Mouse (Mus musculus) ES-E14 (cell line): Measurements from ENCODE around the gene Klc2.
"Not testable (repeated sequence)": the region's sequence is repeated elsewhere in the genome, so short reads cannot be mapped to it uniquely, and the experiment has no call there.

ENCODE experiments used
- CHD2 ChIP-seq: IDR thresholded peaks from 2 replicates; pipeline ENCODE4 v1.6.1; 2014; ENCODE audit warnings: mild to moderate bottlenecking, low read depth, low read length, inconsistent platforms
- HCFC1 ChIP-seq: IDR thresholded peaks from 2 replicates; pipeline ENCODE4 v1.6.1; 2012; ENCODE audit warnings: low read length, inconsistent platforms, borderline replicate concordance; ENCODE audit not compliant: insufficient read depth
- MAFK ChIP-seq: IDR thresholded peaks from 2 replicates; pipeline ENCODE4 v1.6.1; 2014; ENCODE audit warnings: mild to moderate bottlenecking, low read depth, low read length, inconsistent platforms; ENCODE audit not compliant: insufficient read depth
- ZC3H11A ChIP-seq: IDR thresholded peaks from 2 replicates; pipeline ENCODE4 v1.6.1; 2012; ENCODE audit warnings: low read depth, mild to moderate bottlenecking, inconsistent platforms, low read length, borderline replicate concordance
- ZNF384 ChIP-seq: IDR thresholded peaks from 2 replicates; pipeline ENCODE4 v1.6.1; 2012; ENCODE audit warnings: low read depth, low read length, inconsistent platforms

- not testable (repeated sequence) for TF ChIP-seq ZNF384, CHD2, MAFK, HCFC1, ZC3H11A
Measured at GRCm38 (mm10) chr19:5149041-5149440, 30.7 kb upstream of the Klc2 start.
